Mouse (Mus musculus): ENCODE measurements around the gene Traf3ip2.

Traf3ip2 gene

GRCm38 (mm10) chr10:39682556-39682955, 69.8 kb downstream of the Traf3ip2 start:
- DNase-seq = no peak

- DNase-seq = no peak
Measured at GRCm38 (mm10) chr10:39683481-39683880, 70.7 kb downstream of the Traf3ip2 start.

- DNase-seq = no peak
Measured at GRCm38 (mm10) chr10:39686811-39687210, 74.1 kb downstream of the Traf3ip2 start.

GRCm38 (mm10) chr10:39687851-39688250, 75.1 kb downstream of the Traf3ip2 start:
- DNase-seq = peak; percentile 19

- DNase-seq = no peak
Measured at GRCm38 (mm10) chr10:39691351-39692064, 78.8 kb downstream of the Traf3ip2 start.

GRCm38 (mm10) chr10:39692152-39692551, 79.4 kb downstream of the Traf3ip2 start:
- no peak for DNase-seq

Data from kidney, postnatal 10 days (tissue).